Mouse (Mus musculus) embryo, embryonic 11.5 days (tissue): ENCODE measurements at regions not wholly inside any gene's neighbourhood (a gene's known extent, or its start where the extent isn't known, plus 50 kb on each side); places are given as distances from the start of the nearest gene placed in this dataset.

Source experiments
- DNase-seq: peaks from one replicate; pipeline ENCODE4 v3.0.0-alpha.2; 2012; ENCODE audit warnings: low read depth, low spot score

DNA sequence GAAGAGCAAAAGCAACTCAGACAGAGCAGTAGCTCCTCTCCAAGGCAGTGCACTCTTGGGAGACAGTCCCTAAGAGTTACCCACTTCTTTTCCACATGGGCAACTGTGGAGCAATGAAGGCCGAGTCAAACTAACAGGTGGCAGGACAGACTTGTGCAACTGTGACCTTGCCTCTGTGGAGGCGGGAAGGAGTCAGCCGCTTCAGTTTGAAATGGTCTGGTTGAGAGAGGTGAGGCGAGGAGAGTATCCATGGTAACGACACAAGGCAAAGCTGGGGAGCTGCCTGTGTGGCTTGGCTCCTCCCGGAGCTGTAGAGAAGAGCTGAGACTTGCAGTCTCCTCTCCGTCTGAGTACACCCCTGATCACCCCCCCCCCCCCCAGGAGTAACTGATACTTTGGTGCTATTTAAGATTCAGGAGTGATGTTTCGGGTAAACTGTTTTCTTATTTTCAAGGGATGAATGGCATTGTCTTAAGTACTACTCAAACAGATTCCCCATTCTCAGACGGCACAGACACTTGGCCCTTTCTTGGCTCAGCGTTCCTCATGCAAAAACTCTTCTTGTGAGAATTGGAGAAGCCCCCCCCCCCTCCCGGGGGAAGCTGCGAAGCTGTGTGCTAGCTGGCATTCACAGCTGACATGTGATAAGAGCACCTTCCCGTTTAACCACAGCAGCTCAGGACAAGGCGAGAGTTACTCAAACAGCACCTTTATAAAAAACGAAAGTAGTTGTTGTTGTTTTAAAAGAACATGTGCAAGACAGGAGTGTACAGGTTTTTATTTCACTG lies 54.9 kb upstream of the Chst1 start:
- DNase-seq, result no peak

DNA sequence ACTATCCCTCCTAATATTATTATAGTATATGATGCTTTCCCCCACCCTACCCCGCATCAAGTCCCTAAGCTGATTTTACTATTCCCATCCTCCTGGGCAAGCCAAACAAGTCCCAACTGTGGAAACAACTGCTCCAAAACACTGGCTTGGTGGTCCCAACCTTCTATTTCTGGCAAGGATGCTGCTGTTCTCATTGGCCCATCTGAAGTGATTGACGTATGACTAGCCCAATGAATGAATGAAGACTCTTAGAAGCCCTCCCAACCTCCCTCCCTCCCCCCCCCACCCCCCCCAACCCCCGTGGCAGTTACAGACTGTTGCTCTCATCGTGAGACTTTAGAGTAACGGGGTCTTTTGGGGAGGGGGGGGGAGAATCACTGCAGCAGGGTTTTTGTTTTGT lies 58.7 kb upstream of the Chst1 start:
- DNase-seq, result no peak

DNA sequence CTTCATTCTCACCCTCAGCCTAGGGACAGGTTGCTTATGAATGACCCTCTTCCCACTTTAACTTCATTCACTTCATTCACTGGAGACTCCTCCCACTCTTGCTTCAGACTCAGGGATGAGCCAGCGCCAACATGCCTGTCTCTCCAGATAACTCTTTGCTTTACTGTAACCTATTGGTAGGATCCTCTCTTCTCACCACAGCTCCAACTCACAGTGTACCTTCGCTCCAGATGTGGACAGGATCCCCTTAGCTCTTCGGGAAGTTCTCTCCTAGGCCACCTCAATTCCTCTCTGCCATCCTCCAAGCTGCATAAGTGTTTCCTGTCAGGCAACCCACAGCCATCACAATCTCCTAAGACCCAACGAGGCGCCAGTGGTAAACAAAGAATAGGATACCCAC lies 67.5 kb upstream of the Chst1 start:
- DNase-seq, result no peak

DNA sequence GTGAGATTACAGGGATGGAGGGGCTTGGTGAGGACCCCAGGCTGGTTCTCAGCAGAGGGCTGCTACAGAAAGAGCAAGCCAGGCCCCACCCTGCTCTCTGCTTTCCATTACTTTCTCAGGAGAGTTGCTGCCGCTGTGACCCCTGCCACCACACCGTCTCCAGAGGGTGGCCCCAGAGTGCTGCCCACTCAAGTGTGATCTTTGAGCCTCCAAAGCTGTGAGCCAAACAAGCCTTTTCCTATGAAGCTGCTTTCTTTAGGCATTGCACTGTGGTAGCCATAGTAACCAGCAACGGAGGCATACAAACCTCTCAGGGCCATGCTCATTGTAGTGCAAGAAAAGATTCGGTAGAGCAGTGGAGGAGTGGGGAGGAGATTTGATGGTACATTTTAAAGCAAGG lies 68.8 kb upstream of the Chst1 start:
- DNase-seq, result no peak

DNA sequence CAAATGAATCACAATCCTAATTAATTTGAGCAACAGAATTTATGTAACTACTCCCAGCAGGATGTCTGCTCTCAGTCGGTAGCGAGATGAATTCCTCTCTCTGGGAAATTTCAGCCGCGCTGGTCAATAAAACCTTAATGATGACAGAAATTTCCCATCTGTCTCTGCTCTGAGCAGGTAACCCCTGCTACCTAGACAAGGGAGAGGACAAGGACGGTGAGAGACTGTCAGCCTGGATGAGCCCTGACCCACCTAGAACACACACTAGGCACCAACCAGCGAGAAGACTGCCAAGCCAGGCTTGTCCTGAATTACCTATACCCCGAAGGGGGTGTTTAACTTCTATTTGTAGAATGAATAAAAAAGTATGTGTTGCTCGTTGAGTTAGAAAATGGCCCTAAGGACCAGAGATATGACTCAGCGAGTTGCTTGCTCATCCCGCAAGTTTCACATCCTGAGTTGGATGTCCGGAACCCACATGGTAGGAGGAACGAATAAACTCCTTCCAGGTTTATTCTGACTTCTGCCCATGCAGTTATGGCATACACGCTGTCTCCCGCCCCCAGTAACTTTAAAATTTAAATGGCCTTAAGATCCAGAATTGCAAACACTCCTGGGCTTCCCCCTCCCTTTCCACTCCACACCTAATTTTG lies 69.5 kb upstream of the Slc35c1 start:
- DNase-seq, result no peak

GRCm38 (mm10) chr2:92529071-92529641 lies 68.8 kb upstream of the Slc35c1 start:
- DNase-seq, result peak; percentile 59

DNA sequence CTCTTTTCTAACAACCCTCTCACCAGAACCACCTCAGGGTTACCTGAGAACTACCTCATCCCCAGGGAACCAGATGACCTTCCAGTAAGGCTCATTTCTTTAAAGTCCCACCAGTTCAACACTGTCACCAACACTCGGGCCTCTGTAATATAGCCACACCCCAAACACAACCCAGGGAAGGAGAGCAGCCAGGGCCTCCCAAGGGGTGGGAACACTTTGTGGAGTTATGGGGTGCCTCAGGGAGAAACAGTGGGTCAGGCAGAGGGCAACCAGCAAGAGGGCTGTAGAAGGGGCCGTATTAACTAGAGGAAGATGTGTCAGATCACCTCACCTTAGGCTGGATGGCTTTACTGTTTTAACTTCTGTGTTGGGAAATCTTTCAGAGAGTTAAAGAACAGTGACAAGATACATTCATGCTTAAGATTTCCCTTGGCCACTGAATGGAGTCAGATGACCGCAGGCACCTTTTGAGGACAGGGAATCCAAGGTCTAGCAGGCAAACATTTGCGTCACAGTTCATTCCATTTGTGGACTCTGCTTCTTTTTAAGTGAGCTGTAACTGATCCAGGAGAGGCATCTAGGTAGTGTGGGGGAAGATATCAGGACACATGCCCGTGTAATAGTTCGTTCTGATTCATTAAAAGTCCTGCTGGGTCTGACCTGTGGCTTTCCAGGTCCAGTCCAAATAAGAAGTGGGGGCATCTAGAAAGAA lies 67.9 kb upstream of the Slc35c1 start:
- DNase-seq, result no peak

DNA sequence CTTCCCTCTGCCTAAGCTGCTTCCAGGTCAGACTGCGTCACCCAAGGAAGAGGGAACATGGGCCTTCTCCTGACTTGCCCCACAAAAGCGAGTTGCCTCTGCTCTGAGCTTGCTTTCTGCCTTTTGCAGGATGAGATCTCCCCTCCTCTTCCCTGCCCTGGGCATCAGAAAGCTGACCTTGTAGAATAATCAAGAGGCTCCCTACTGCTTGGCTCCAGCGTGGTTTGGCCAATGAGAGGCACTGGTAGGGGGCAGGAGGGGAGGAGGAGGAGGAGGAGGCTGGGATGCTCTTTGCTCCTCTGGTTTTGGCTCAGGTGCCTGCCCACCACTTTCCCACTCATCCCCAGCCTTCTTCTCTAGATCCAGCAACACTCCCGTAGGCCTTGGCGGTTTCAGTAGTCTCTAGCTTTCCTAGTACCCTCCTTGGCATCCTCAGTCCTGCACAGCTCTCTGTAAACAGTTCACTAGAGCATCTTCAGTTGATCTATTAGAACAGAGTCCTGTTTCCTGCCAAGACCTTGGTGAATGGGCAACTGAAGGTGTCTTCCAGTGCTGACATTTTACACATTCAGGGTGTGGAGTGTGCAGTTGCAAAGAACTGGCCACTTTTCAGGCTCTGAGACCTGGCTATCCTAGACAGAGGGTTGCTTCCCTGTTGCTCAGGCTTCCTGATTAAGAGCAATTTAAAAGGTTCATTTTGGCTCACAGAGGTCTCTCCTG lies 66.5 kb upstream of the Slc35c1 start:
- DNase-seq, result no peak

GRCm38 (mm10) chr2:92525628-92526027 lies 65.3 kb upstream of the Slc35c1 start:
- DNase-seq, result no peak

- DNase-seq, result no peak
These were observed 64.8 kb upstream of the Slc35c1 start for GRCm38 (mm10) chr2:92525062-92525623.

- no peak for DNase-seq
These were observed 64.1 kb upstream of the Slc35c1 start for GRCm38 (mm10) chr2:92524346-92524905.

- no peak for DNase-seq
These were observed 63.1 kb upstream of the Slc35c1 start for GRCm38 (mm10) chr2:92523321-92523895.

GRCm38 (mm10) chr2:92521527-92521926 lies 61.2 kb upstream of the Slc35c1 start:
- no peak for DNase-seq

GRCm38 (mm10) chr2:92519396-92519795 lies 59.1 kb upstream of the Slc35c1 start:
- no peak for DNase-seq

GRCm38 (mm10) chr2:92518891-92519290 lies 58.6 kb upstream of the Slc35c1 start:
- no peak for DNase-seq

DNA sequence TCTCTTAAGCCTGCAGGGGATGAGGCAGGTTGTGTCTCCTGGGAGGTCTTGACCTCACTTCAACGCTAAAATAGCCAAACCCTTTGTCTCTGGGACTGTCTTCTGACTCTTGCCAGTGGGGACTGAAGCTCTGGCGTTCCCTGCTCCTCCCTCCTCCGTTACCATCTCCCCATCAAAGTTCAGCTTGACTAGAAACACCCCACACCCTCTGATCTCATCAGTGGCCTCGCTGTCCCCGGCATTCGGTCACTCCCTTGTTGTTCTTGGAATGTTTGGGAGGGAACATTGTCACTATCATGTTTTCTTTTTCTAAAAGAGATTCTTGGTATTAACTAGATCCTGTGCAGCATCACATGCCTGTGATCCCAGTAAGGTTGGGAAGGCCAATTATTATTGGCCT lies 54.6 kb upstream of the Slc35c1 start:
- no peak for DNase-seq

- DNase-seq, result no peak
These were observed 51.7 kb upstream of the Slc35c1 start for GRCm38 (mm10) chr2:92511771-92512744.
